Mouse (Mus musculus) erythroblast, adult 5-6 weeks (primary cell): Measurements from ENCODE around the gene Selenok. TPM values are rescaled to one million over a fixed set of nuclear protein-coding genes. Genes with fewer than 3 reads are reported as not detected.

ENCODE experiments used
- ATAC-seq: replicated peaks from 2 replicates; pipeline ENCODE4 v1.8.0; 2016; ENCODE audit warnings: moderate number of reproducible peaks, mild to moderate bottlenecking, moderate TSS enrichment, inconsistent platforms; ENCODE audit not compliant: poor library complexity, low FRiP score, severe bottlenecking
- total RNA-seq, 2 experiments: library from RNA; stranded (forward) in 1 of 2; stranded (reverse) in 1 of 2; fragments of 150-400 nt in 1 of 2; fragments of 200-764, 138-1000 nt in 1 of 2; gene quantifications; 2 replicates each; pipeline versions ENCODE4 v1.2.3 to v1.2.4; 2015 to 2017; ENCODE audit warnings: low replicate concordance in 2 of 2

Gene Selenok
- total RNA-seq, 2 experiments from 2014 or later, result 87.2 to 139 TPM

DNA sequence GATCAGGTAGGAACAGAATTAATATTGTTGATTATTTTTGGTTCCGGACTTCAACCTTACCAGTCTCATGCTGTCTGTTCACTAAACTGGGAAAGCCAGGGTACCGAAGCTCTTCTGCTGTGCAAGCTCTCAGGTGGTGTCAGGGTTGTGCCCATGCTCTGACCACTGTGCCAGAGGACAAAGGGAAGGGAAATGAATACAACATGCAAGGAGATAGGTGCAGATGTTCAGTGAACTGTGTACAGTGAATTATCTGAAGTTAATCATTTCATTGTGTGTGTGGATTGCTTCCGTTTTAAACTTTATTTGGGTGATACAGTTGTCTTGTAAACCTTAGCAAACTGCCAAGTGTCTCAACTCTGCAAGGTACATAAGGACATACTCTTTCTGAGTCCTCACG lies 20.2 kb downstream of the Selenok start:
- ATAC-seq, result no peak

- ATAC-seq, result no peak
Measured at GRCm38 (mm10) chr14:29994976-29995375, 26.9 kb downstream of the Selenok start.

DNA sequence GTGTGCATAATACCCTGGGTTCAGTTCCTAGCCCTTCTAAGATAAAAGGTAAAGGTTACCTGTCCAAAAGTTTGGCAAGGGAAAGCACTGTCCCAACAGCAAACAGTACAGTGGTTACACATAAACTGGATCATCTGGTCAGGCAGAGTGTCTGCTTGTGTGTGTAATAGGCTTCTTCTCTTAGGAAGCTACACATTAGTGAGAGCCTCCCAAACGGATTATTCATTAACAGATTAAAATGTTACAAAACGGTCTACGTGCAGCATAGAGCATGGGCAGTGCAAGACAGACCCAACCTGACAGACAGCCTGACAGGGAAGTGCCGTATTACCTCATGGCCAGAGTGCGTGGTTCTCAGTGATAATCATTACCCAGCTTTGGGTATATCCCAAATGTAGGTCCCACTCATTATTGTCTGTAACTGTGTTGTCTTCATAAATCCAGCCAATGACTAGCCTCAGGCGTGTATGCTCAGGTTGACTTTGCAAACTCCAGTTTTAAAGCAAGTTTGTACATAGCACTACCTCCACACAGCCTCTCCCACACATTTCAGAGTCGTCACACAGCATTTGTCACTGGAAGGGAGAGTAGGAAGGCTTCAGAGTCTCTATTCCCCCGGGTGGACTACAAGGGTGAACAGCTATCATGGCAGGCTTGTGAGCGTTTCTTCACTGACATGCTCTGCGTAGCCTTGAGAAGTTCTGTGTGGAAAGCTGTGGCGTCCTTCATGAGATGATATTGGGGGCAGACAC lies 28.1 kb downstream of the Selenok start:
- no peak for ATAC-seq

DNA sequence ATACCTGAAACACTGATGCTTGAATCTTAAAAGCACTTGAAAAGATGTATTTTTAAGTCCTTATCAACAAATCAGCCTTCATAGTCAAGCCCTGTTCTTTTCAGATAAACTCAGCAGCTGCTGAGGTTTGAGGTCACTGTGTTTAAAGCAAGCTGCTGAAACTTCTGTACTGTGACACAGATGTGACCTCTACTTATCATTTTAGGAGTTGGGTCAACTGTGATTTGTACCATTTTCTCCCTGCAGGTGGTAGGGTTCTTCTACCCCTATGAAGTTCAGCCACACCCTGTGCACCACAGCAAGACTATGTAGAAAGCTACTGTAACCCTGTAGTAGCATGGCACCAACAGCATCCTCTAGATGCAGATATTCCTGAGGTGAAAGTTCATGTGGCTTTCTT lies 29.2 kb downstream of the Selenok start:
- no peak for ATAC-seq

DNA sequence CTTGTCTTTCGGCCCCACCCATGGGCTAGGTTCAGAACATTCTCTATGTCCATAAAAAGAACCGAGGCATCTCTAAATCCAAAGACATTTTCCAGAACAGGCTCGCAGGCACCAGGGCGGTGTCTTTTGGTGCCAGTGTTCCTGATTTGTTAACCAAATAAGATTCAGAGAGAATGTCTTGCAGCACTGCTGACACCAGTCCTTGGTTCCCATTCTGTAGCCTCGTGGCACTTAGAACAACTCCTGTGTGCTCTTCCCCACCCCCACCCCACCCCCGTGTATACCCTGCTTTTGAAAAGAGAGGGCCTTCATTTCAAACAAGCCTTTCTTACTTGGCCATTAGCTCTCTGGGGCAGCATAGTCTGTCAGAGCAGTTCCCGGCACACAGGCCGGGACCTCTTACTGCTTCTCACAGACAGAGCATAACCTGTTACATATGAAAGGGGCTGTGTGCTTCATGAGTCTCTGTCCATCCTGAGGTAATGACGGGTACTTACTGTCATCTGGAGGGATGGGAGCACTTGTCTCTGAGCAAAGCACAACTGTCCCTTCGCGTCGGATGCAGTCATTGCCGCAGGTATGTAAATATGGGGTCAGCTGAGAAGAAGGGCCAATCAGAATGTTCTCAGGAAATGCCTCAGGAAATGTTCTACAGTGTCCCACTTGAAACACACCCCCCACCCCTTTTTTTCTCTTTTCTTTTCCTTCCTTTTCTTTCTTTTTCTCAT lies 30.8 kb downstream of the Selenok start:
- no peak for ATAC-seq

- ATAC-seq, result no peak
Measured at GRCm38 (mm10) chr14:29999475-29999811, 31.3 kb downstream of the Selenok start.

GRCm38 (mm10) chr14:30008733-30009575 lies 40.8 kb downstream of the Selenok start, which contains the start of the genes Il17rb and Chdh:
Il17rb (minus strand) TSS chr14:30008896.
Chdh (plus strand) TSS chr14:30009023.
- ATAC-seq, result no peak

- ATAC-seq, result no peak
Measured at GRCm38 (mm10) chr14:30009864-30010560, 41.9 kb downstream of the Selenok start.

GRCm38 (mm10) chr14:30011886-30012560 lies 43.9 kb downstream of the Selenok start:
- no peak for ATAC-seq

GRCm38 (mm10) chr14:30014487-30014886 lies 46.4 kb downstream of the Selenok start:
- ATAC-seq, result no peak

DNA sequence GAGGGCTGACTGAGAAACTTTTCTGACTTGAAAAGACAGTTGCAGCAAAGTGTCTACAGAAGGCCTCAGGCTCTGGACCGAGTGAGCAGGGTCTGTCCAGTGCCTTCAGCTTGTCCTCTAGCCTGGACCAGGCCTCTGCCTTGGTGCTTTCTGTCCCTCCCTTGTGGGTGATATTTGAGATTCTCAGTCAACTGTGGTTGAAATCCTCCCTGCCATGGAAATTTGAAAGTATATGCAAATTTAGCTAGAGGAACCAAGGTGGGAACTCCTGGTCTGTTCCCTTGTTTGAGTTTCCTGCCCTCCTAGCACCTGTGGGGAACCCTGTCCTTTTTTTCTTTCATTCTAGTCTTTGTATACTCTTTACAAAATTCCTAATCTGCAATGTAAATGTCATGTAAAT lies 46.9 kb downstream of the Selenok start:
- no peak for ATAC-seq

DNA sequence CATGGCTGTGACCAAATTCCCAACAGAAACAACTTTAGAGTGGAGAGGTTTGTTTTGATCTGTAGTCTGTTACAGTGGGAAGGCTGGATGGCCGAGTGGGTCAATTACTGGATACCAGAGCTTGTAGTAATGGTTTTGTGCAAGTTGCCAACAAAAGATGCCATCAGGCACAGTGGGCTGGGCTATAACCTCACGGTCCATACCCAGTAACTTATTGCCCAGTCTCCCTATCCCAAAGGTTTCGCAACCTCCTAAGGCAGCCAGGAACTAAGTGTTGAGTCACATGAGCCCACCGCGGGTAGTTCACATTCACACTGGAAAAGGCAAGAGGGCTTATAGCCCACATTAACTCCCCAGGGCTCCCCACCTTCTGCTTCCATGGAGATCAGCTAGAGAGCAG lies 48.6 kb downstream of the Selenok start:
- no peak for ATAC-seq

- ATAC-seq, result no peak
Measured at GRCm38 (mm10) chr14:30017794-30018462, 49.8 kb downstream of the Selenok start.

DNA sequence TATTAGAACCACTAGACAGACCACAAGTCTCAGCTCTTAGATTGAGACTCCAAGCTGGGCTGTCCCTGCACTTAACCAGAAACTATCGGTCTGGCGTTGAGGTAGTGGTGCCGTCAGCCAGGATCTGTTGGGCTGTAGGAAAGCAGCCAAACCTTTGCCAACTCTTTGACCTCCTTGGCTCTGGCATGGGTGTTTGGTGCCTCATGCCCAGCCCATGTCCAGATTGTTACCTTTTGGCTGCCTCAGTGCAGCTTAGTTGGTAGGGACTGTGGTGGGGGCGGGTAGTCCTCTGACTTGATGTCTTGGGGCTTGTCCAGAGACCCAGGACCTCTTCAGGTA lies 50.3 kb downstream of the Selenok start:
- no peak for ATAC-seq

- no peak for ATAC-seq
Measured at GRCm38 (mm10) chr14:30018846-30019245, 50.7 kb downstream of the Selenok start.

DNA sequence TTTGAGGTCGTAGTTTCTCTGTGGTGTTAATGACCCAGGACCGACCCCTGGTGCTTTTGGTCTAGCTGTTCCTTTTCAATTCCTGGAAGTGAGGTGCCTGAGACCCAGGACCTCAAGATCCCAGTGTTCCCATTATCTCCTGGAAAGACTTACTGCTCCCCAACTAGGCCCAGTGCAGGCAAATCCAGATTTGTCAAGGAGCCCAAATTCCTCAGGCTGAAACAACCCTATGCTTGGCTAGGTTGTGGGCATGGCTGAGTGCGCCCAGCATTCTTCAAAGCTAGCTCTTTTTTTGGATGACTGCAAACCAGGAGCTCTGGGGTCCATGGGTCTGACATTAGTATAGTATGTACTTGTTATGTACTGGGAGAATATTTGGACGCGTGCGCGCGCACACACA lies 51.3 kb downstream of the Selenok start:
- no peak for ATAC-seq

- ATAC-seq, result no peak
Measured at GRCm38 (mm10) chr14:30019792-30020575, 51.9 kb downstream of the Selenok start.

DNA sequence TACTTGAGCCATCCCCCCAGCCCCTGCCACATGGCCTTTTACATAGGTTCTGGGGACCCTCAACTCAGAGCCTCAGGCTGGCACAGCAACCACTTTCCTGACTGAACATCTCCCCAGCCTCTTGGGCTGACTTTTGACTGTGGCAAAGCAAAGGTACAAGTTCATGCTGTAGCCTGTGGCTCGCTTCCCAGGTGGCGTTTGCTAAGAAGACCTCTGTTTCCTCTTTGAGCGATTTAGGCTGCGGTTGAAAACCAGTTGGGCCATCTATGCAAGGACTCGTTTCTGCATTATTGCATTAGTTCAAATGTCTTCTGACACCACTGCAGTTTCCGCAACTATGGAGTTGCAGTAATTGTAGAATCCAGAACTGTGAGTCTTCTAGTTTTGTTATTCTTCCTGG lies 54.4 kb downstream of the Selenok start:
- no peak for ATAC-seq
